Mouse (Mus musculus) lung, embryonic 15.5 days (tissue): Measurements from ENCODE around the gene Ccdc182. TPM values are rescaled to one million over a fixed set of nuclear protein-coding genes. Genes with fewer than 3 reads are reported as not detected.
A peak's percentile ranks its signal among the peaks of the same experiment; 100 is the strongest.

Source experiments
- ATAC-seq: fragments of 200-750 bp; cut with Nextera tagmentation; 2 replicates; pipeline ENCODE4 v1.8.0; 2017; ENCODE audit warnings: moderate number of reproducible peaks, borderline replicate concordance; ENCODE audit not compliant: low FRiP score, low TSS enrichment; ENCODE audit errors: extremely low read depth
- H3K27ac ChIP-seq: fragments of 300-500 bp; sonication (generic); 2 replicates; pipeline ENCODE4 v1.5.1; 2015; ENCODE audit warnings: moderate library complexity, mild to moderate bottlenecking, inconsistent platforms
- H3K27me3 ChIP-seq: fragments of 300-500 bp; sonication (generic); 2 replicates; pipeline ENCODE4 v1.6.1; 2015; ENCODE audit warnings: inconsistent platforms
- H3K36me3 ChIP-seq: fragments of 300-500 bp; sonication (generic); 2 replicates; pipeline ENCODE4 v1.6.1; 2015; ENCODE audit warnings: inconsistent platforms
- H3K4me1 ChIP-seq: fragments of 300-500 bp; sonication (generic); 2 replicates; pipeline ENCODE4 v1.6.1; 2015; ENCODE audit warnings: inconsistent platforms
- H3K4me2 ChIP-seq: fragments of 300-500 bp; sonication (generic); 2 replicates; pipeline ENCODE4 v1.6.1; 2015; ENCODE audit warnings: inconsistent platforms, mild to moderate bottlenecking, moderate library complexity
- H3K4me3 ChIP-seq: fragments of 300-500 bp; sonication (generic); 2 replicates; pipeline ENCODE4 v1.5.1; 2015; ENCODE audit warnings: mild to moderate bottlenecking, inconsistent platforms
- H3K9ac ChIP-seq: fragments of 300-500 bp; sonication (generic); 2 replicates; pipeline ENCODE4 v1.6.1; 2015; ENCODE audit warnings: inconsistent platforms
- H3K9me3 ChIP-seq: fragments of 300-500 bp; sonication (generic); 2 replicates; pipeline ENCODE4 v1.6.1; 2016; ENCODE audit warnings: inconsistent platforms
- WGBS: fragments of 180-500 bp; shearing (Covaris S2); methylation state at CpG from one replicate; pipeline ENCODE4 v1.1.7; 2015; 5-methylcytosine and 5-hydroxymethylcytosine counted together
- polyA plus RNA-seq: library from polyadenylated mRNA; unstranded; fragments of >200 nt; fragmentation: Nextera tagmentation; extraction: Ambion mirVana; gene quantifications from 2 replicates; pipeline ENCODE4 v1.2.1, GENCODE M21; 2015

Gene Ccdc182
- polyA plus RNA-seq: 0.12 TPM in 1 of 2 replicates, not detected in the other

DNA sequence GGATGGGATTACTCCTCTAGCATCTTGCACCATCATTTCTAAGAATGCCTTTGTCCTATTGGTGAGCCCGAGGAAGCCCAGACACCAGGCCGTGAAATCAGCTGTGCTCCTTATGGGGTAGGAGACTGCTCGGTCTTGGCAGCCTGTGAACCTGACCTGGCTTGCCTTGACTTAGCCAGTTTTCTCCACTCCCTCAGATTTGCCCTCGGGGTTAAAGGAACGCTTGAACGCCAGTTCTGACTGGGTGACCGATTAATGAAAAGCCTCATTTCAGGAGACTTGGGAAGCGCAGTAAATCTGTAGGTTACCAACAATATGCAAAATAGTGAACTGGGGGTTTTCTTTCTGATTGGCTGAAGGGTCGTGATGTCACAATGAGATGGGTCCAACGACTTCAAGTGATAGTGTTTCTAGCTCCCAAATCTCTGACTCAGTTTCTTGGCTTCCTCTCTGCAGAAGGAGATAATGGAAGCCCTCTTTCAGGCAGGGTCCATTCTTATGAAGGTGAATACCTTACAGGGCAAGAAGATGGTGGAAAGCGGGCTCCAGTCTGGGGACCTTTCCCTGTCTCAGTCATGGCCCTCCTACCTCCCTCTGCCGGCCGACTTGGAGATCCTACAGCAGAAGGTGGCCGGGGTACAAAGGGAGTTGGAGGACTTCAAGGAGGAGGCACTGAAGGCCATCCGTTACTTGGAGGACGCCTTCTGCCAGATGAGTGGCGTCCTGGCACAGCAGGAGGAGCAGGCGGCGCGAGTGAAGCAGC lies at the start of gene Ccdc182:
Gene Ccdc182 (plus strand): TSS at position 428 of the 763 bp plus-strand sequence.
- H3K4me3 ChIP-seq: peak within 1 kb of the TSS; percentile 10
- H3K9ac ChIP-seq: no peak within 1 kb of the TSS
- H3K9me3 ChIP-seq: no peaks in the 10 kb centered on the region
- H3K27me3 ChIP-seq: peaks cover 25% of the 10 kb centered on the region
- no peaks in the 10 kb centered on the region for H3K36me3 ChIP-seq
- H3K27ac ChIP-seq: no peak within 1 kb of the TSS
- peaks cover 16% of the 10 kb centered on the region for H3K4me1 ChIP-seq
- peak within 1 kb of the TSS; percentile 40 for H3K4me2 ChIP-seq
- ATAC-seq: no peak
- 45% methylated on average over 20 of the region's 20 CpGs for WGBS

DNA sequence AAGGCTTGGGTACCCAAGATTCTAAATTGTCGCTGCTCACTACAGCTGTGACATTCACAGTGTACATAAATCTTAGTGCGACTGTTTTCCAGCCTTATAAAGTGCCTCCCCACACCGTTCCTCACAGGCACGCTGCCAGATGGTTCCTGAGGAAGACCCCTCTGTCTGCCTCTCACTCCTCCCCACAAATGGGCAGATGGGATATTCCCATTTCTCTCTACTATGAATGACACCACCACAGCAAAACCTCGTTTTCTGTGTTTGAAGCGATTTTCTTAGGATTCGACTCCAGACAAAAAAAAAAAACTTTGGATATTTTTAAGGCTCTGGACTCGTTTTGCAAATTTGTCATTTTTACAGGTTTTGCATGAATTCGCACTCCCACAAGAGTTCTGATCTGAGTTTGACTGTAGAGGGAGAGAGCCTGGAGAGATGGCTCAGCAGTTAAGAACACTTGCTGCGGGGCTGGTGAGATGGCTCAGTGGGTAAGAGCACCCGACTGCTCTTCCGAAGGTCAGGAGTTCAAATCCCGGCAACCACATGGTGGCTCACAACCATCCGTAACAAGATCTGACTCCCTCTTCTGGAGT lies 48.2 kb upstream of the Ccdc182 start:
- no peak for ATAC-seq
- H3K4me3 ChIP-seq: no peak overlapping the region
- WGBS: 75% methylated on average over 14 of the region's 14 CpGs
- H3K4me2 ChIP-seq: no peak overlapping the region
- no peak overlapping the region for H3K9ac ChIP-seq
- peaks cover 15% of the 10 kb centered on the region for H3K4me1 ChIP-seq
- no peaks in the 10 kb centered on the region for H3K9me3 ChIP-seq
- H3K27ac ChIP-seq: no peak overlapping the region
- no peaks in the 10 kb centered on the region for H3K27me3 ChIP-seq
- no peaks in the 10 kb centered on the region for H3K36me3 ChIP-seq

DNA sequence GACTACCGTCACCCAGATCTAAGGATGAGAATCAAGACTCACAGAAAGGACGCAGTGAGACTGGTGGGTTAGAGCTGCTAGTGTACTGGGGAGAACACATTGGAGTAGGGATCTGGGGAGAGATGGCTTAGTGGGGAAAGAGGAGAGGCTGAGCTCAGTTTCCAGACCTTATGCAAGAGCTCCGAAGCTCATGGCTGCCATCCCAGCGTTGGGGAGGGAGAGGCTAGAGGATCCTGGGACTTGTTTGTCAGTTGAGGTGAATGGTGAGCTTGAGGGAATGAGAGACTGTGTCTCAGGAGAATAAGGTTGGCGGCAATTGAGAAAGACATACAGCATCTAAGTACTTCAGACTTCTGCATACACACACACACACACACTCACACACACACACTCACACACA lies 45.2 kb upstream of the Ccdc182 start:
- no peak for ATAC-seq
- H3K27me3 ChIP-seq: no peaks in the 10 kb centered on the region
- no peaks in the 10 kb centered on the region for H3K9me3 ChIP-seq
- no peak overlapping the region for H3K4me2 ChIP-seq
- H3K36me3 ChIP-seq: no peaks in the 10 kb centered on the region
- H3K4me1 ChIP-seq: peaks cover 13% of the 10 kb centered on the region
- no peak overlapping the region for H3K9ac ChIP-seq
- no peak overlapping the region for H3K4me3 ChIP-seq
- no peak overlapping the region for H3K27ac ChIP-seq
- WGBS: 70% methylated on average over 5 of the region's 5 CpGs

DNA sequence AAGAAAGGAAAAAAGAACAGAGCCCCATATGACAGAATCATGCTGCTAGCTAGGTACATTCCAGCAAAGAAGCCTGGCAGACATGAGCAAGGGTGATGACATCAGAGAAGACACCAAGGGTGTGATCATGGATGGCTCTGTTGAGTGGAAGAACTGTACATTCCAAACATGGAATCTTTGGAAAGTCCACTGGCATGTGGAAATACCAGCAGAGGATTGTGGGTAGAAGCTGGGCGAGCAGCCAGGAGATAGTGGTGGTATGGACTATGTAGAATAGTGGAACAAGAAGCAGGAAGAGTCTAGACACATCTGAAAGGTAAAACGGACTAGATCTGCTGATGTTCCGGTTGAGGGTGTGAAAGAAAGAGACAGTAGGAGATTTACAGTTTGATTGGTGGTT lies 43.3 kb upstream of the Ccdc182 start:
- ATAC-seq: 0 out of 2 replicates have a peak, but pooled peaks have one; percentile 27
- 73% methylated on average over 3 of the region's 3 CpGs for WGBS

DNA sequence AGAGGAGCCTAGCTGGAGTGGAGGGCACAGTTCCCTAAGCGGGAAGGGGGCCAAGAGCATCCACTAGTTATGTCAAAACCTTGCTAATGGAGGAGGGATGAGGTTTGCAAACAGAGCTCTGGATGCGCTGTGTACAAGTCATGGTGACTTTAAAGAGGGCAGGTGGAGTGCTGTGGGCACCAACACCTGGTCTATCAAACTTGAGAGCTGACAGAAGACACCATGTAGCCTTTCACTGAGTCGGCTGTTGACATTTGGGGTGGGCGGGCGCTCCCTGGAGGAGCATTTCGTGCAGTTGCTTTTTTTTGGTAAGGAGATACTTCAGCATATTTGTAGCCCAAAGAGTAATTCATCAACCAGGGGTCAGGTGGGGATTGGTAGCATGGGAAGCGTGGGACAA lies 42.6 kb upstream of the Ccdc182 start:
- no peak overlapping the region for H3K27ac ChIP-seq
- no peaks in the 10 kb centered on the region for H3K9me3 ChIP-seq
- H3K4me2 ChIP-seq: no peak overlapping the region
- no peaks in the 10 kb centered on the region for H3K27me3 ChIP-seq
- 60% methylated on average over 7 of the region's 7 CpGs for WGBS
- ATAC-seq: no peak
- no peak overlapping the region for H3K9ac ChIP-seq
- H3K36me3 ChIP-seq: no peaks in the 10 kb centered on the region
- no peak overlapping the region for H3K4me3 ChIP-seq
- peaks cover 15% of the 10 kb centered on the region for H3K4me1 ChIP-seq

More for the DNA sequence above, 43.3 kb upstream of the Ccdc182 start:
- Histone ChIP-seq H3K4me1 (peaks cover 15% of the 10 kb centered on the region), H3K4me3 (no peak overlapping the region), H3K27ac (no peak overlapping the region), H3K9me3 (no peaks in the 10 kb centered on the region), H3K9ac (no peak overlapping the region), H3K36me3 (no peaks in the 10 kb centered on the region), H3K27me3 (no peaks in the 10 kb centered on the region), H3K4me2 (no peak overlapping the region)

DNA sequence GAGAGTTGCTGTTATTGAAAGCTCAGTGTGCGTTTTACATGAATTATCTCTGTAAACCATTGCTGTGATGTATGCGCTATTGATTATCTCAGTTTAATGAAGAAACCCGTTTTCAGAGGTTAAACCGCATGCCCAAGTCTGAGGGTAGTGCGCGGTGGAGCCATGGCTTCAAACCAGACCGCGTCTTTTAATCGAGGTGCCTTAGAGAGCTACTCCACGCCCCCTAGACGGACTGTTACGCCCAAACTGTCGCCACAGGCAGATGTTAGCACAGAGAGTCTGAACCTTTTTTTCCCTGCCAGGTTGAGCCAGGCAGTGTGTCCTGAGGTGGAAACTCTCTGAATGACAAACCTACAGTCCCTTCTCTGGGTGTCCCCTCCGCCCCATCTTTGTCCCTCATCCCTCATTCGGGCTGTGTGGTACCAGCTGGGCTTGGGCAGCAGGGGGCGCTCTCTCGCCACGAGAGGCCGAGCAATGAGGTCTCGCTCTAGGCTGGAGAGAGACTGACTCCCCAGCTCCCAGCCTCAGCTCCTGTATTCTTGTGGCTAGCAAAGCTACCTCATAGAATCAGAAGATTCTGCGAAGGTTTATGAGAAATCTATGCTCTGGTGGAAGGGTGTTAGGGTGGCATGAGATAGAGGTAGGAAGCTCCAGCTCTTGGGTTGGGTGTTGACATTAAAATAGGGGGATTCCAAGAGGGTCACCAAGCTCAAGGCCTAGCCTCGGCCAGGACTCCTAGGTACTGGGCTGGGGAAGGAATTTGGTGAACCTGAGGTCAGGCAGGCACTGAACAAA lies 41.7 kb upstream of the Ccdc182 start:
- no peaks in the 10 kb centered on the region for H3K36me3 ChIP-seq
- no peak overlapping the region for H3K27ac ChIP-seq
- H3K4me1 ChIP-seq: peaks cover 15% of the 10 kb centered on the region
- ATAC-seq: peak; percentile 73
- H3K9me3 ChIP-seq: no peaks in the 10 kb centered on the region
- peak overlapping the region; percentile 39 for H3K4me2 ChIP-seq
- H3K4me3 ChIP-seq: 0 out of 2 replicates have a peak overlapping the region, but pooled peaks have one; percentile 3
- 9% methylated on average over 22 of the region's 22 CpGs for WGBS
- no peaks in the 10 kb centered on the region for H3K27me3 ChIP-seq
- H3K9ac ChIP-seq: no peak overlapping the region

DNA sequence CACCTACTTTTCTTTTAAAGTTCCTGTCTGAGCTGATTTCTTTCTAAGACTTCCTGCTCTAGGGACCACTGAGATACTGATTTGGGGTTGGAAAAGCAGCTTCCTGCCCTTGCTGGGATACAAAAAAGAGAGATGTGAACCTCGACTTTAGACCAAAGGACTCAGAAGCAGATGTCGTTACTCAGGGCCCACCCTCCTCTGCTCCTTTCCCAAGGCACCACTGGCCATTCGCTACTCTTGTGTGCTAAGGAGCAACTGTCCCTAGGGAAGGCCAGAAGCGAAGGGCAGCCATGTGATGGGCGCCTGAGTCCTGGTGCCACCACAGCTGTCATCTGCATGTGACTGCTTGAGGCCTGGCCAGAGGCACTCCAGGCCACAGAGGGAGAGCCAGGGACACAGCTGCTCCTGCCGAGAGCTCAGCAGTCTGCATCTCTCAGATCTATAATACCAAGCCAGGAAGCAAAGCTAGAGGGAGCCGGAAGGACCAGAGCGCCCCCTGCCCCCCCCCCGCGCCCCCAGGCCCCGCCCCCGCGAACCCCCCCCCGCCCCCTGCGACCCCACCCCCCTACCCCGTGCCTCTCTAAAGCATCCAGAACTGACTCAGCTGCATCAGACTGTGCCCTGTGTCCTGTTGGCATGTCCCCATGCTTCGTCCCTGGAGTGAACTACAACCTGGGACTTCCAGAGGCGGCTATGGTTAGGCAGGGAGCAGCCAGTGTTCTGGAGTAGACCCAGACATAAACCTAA lies 40.9 kb upstream of the Ccdc182 start:
- H3K4me2 ChIP-seq: no peak overlapping the region
- 20% methylated on average over 18 of the region's 18 CpGs for WGBS
- no peaks in the 10 kb centered on the region for H3K36me3 ChIP-seq
- no peaks in the 10 kb centered on the region for H3K9me3 ChIP-seq
- H3K4me1 ChIP-seq: peaks cover 15% of the 10 kb centered on the region
- no peaks in the 10 kb centered on the region for H3K27me3 ChIP-seq
- no peak overlapping the region for H3K27ac ChIP-seq
- H3K4me3 ChIP-seq: no peak overlapping the region
- H3K9ac ChIP-seq: no peak overlapping the region
- ATAC-seq: 0 out of 2 replicates have a peak, but pooled peaks have one; percentile 47

DNA sequence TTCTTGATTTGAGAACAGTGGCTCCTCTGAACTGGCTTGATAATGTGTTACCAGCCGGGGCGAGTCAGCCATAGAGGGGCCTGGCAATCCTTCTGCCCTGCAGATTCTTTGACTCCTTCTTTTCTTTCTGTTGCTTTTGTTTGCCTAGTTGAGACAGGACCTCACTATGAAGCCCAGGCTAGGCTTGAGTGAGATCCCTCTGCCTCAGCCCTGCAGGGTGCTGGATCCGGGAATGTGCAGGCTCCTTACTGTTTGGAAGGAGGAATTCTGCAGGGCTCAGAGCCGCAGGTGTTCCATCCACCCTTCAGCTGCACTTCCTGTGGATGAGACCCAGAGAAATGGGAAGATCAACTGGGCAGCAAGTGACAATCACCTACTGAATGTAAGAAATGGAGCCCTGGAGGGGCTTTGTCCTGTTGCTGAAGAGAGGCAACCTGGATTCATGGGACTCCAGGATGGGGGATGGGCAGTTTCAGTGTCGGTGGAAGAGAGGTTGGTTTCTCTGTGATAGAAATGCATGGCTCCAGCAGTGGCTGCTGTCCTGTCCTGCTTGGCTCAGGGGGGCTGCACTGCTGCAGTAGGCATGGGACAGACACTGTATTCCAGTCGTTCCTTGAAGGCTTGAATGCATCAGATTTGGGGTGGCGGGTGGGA lies 40.2 kb upstream of the Ccdc182 start:
- Histone ChIP-seq H3K36me3 (no peaks in the 10 kb centered on the region), H3K4me2 (no peak overlapping the region), H3K27ac (no peak overlapping the region), H3K9me3 (no peaks in the 10 kb centered on the region), H3K27me3 (no peaks in the 10 kb centered on the region), H3K9ac (no peak overlapping the region), H3K4me1 (peaks cover 15% of the 10 kb centered on the region), H3K4me3 (no peak overlapping the region)
- WGBS: 61% methylated on average over 7 of the region's 7 CpGs
- no peak for ATAC-seq

DNA sequence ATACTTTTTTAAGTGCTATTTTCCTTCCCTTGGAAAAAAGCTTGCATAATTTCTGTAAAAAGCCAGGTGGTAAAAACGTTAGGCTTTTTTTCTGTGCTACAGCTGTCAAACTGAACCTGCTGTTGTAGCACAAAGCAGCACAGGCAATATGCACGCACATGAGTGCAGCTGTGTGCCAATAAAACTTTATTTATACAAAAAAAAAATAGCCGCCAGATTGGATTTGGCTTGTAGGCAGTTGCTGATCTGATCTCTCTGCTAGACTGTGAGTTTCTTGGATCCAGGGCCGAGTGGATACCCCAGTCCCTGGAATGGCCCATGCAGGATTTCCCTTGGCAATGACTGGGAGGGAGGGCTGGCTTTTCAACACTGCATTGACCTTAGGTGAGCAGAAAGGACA lies 36.2 kb upstream of the Ccdc182 start:
- H3K27ac ChIP-seq: no peak overlapping the region
- no peak for ATAC-seq
- no peak overlapping the region for H3K4me3 ChIP-seq
- H3K9me3 ChIP-seq: no peaks in the 10 kb centered on the region
- 71% methylated on average over 4 of the region's 4 CpGs for WGBS
- H3K4me2 ChIP-seq: no peak overlapping the region
- peaks cover 8% of the 10 kb centered on the region for H3K4me1 ChIP-seq
- H3K27me3 ChIP-seq: no peaks in the 10 kb centered on the region
- H3K9ac ChIP-seq: no peak overlapping the region
- H3K36me3 ChIP-seq: no peaks in the 10 kb centered on the region

DNA sequence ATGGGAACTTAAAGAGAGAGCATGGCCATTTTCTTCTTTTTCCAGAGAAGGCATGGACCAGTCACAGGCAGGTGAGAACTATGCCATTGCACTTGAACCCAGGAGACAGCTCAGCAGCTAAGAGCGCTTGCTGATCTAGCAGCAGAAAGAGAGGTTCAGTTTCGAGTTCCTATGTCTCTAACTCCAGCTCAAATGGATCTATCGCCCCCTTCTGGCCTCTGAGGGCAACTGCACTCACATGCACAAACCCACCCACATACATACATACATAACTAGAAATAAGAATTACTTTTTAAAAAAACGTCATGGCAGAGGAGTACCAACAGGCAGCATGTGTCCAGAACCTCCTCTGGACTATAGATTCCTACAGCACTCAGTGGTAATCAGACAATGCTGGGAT lies 35.6 kb upstream of the Ccdc182 start:
- H3K9me3 ChIP-seq: no peaks in the 10 kb centered on the region
- no peak overlapping the region for H3K27ac ChIP-seq
- no peak overlapping the region for H3K9ac ChIP-seq
- no peak overlapping the region for H3K4me2 ChIP-seq
- H3K4me1 ChIP-seq: 0 out of 2 replicates have a peak, but pooled peaks cover 4% of the 10 kb centered on the region
- 75% methylated on average over 4 of the region's 4 CpGs for WGBS
- ATAC-seq: no peak
- no peaks in the 10 kb centered on the region for H3K36me3 ChIP-seq
- H3K27me3 ChIP-seq: no peaks in the 10 kb centered on the region
- no peak overlapping the region for H3K4me3 ChIP-seq

DNA sequence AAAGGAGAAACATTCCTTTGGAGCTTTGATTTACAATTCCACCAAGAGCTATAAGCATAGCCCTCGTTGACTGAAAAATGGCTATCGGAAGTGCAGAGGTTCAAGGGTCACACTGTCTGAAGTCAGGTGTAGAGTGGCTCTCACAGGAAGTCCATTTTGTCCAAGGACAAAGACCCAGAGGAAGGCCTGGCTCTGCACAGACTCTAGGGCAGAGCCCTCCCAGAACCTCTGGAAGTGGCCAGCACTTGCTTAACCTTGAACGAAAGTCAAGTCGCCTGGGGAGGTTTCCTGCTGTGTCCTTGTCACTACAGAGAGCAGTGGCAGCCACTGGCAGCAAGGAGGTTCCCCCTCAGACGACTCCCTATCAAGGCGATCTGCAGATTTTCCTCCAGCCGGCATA lies 33.4 kb upstream of the Ccdc182 start:
- Histone ChIP-seq H3K9ac (no peak overlapping the region), H3K36me3 (no peaks in the 10 kb centered on the region), H3K27ac (no peak overlapping the region), H3K9me3 (no peaks in the 10 kb centered on the region), H3K4me1 (no peaks in the 10 kb centered on the region), H3K4me2 (no peak overlapping the region), H3K27me3 (no peaks in the 10 kb centered on the region), H3K4me3 (no peak overlapping the region)
- WGBS: 34% methylated on average over 7 of the region's 7 CpGs
- ATAC-seq: no peak
